Mouse (Mus musculus) cortical plate, adult 2 months (tissue): ENCODE data around the gene Tmem81.

Source experiments
- CTCF ChIP-seq: fragments of 200-500 bp; IDR thresholded peaks from 2 replicates; pipeline ENCODE4 v1.5.1; 2011; ENCODE audit warnings: mild to moderate bottlenecking, control low read depth, low read length; ENCODE audit not compliant: insufficient read depth; ENCODE audit errors: extremely low read depth
- POLR2A ChIP-seq: fragments of 200-500 bp; IDR thresholded peaks from 2 replicates; pipeline ENCODE4 v1.6.1; 2011; ENCODE audit warnings: mild to moderate bottlenecking, low read length, control low read depth; ENCODE audit not compliant: insufficient read depth; ENCODE audit errors: extremely low read depth

DNA sequence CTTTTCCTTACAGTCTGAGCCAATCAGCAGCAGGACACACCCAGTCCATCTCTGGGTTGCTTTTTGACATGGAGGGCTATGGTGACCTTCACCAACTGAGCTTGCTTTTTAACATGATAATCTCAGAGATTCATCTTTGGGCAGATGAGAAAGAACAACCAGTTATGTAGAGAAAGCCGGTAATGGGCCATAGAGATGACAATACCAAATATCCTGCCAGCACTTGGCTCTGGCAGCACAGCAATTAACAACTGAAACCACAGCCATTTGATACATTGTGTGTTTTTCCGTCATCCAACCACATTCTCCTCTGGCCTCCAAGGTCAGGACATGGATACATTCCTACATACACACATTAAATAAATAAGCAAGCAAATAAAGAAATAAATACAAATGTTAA is 35.0 kb upstream of the Tmem81 start:
- TF ChIP-seq CTCF (no peak), POLR2A (no peak)
